Mouse (Mus musculus) midbrain, postnatal 0 days (tissue): ENCODE data around the gene Klf13. TPM values are rescaled to one million over a fixed set of nuclear protein-coding genes. Genes with fewer than 3 reads are reported as not detected.

Experiments
- ATAC-seq: fragments of 200-750 bp; cut with Nextera tagmentation; 2 replicates; pipeline ENCODE4 v1.8.0; 2017; ENCODE audit warnings: moderate number of reproducible peaks, mild to moderate bottlenecking, moderate TSS enrichment, moderate library complexity; ENCODE audit not compliant: low FRiP score
- DNase-seq: peaks from one replicate; pipeline ENCODE4 v3.0.0-alpha.2; 2015; ENCODE audit warnings: low spot score
- H3K27ac ChIP-seq: fragments of 300-500 bp; sonication (generic); 2 replicates; pipeline ENCODE4 v1.5.1; 2014; ENCODE audit warnings: low read depth, mild to moderate bottlenecking, low read length, mixed read lengths
- H3K27me3 ChIP-seq: fragments of 300-500 bp; sonication (generic); 2 replicates; pipeline ENCODE4 v1.6.1; 2014; ENCODE audit warnings: low read length, control low read depth, mixed read lengths; ENCODE audit not compliant: insufficient read depth
- H3K36me3 ChIP-seq: fragments of 300-500 bp; sonication (generic); 2 replicates; pipeline ENCODE4 v1.6.1; 2014; ENCODE audit warnings: low read length, control low read depth, mixed read lengths; ENCODE audit not compliant: insufficient read depth
- H3K4me1 ChIP-seq: fragments of 300-500 bp; sonication (generic); 2 replicates; pipeline ENCODE4 v1.6.1; 2014; ENCODE audit warnings: mild to moderate bottlenecking, control low read depth, antibody characterized with exemption, low read length, mixed read lengths; ENCODE audit not compliant: insufficient read depth
- H3K4me2 ChIP-seq: fragments of 300-500 bp; sonication (generic); 2 replicates; pipeline ENCODE4 v1.6.1; 2014; ENCODE audit warnings: low read depth, mild to moderate bottlenecking, low read length, mixed read lengths; ENCODE audit not compliant: poor library complexity, severe bottlenecking
- H3K4me3 ChIP-seq: fragments of 300-500 bp; sonication (generic); 2 replicates; pipeline ENCODE4 v1.5.1; 2014; ENCODE audit warnings: low read depth, mild to moderate bottlenecking, low read length, moderate library complexity
- H3K9ac ChIP-seq: fragments of 300-500 bp; sonication (generic); replicated peaks from 2 replicates; pipeline ENCODE4 v1.6.1; 2014; ENCODE audit warnings: mild to moderate bottlenecking, low read length, moderate library complexity, mixed read lengths; ENCODE audit not compliant: poor library complexity, severe bottlenecking
- H3K9me3 ChIP-seq: fragments of 300-500 bp; sonication (generic); 2 replicates; pipeline ENCODE4 v1.6.1; 2016; ENCODE audit warnings: low read length, control low read depth
- CTCF ChIP-seq: IDR thresholded peaks from 2 replicates; pipeline ENCODE4 v1.5.1; 2016; ENCODE audit warnings: antibody characterized with exemption, mild to moderate bottlenecking
- WGBS: fragments of 180-500 bp; shearing (Covaris S2); extraction: QIAGEN DNeasy Blood & Tissue Kit; methylation state at CpG from one replicate; pipeline ENCODE4 v1.1.7; 2014; 5-methylcytosine and 5-hydroxymethylcytosine counted together
- polyA plus RNA-seq: library from polyadenylated mRNA; unstranded; fragments of >200 nt; fragmentation: Nextera tagmentation; extraction: Ambion mirVana; gene quantifications from 2 replicates; pipeline ENCODE4 v1.2.1, GENCODE M21; 2015
- total RNA-seq: library from RNA; depleted of rRNA; stranded (reverse); fragments of >200 nt; gene quantifications from 2 replicates; pipeline ENCODE4 v1.2.3, GENCODE M21; 2014

The Klf13 gene
- total and polyA plus RNA-seq, 2 experiments from 2014 or later = 21.5 to 26.6 TPM

DNA sequence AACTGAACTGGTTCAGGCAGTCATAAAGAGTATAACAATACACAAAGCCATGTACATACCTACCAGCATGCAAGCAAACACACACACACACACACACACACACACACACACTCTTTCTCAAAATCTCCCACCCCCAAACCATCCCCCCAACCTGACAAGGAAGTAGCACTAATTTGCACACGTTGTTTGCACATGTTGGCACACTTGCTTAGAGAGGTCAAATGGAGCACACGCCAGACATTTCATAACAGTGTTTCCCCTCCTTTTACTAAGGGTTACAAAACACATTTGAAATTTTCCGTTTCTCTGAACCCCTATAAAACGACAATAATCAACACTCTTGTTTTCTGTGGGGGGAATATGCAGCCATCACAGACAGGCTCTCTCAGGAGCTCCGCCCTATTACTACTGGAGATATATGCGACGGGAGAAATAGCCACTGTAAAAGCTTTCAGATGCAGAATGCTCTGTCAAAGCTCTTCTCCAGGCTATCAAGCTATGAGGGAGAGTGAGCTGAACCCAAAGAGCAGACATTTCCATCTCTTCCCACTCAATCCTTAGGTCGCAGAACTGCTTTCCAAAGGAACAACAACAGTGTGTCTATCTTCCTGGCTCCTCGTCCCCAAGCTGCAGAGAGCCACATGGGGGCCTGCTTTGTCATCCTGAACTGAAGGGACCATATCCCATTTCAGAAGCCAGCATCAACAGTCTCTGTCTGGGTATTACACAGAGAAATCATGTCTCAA lies 34.9 kb downstream of the Klf13 start:
- no peak for TF ChIP-seq CTCF
- WGBS = 73% methylated on average over 9 of the region's 9 CpGs
- no peak overlapping the region for H3K27ac ChIP-seq

DNA sequence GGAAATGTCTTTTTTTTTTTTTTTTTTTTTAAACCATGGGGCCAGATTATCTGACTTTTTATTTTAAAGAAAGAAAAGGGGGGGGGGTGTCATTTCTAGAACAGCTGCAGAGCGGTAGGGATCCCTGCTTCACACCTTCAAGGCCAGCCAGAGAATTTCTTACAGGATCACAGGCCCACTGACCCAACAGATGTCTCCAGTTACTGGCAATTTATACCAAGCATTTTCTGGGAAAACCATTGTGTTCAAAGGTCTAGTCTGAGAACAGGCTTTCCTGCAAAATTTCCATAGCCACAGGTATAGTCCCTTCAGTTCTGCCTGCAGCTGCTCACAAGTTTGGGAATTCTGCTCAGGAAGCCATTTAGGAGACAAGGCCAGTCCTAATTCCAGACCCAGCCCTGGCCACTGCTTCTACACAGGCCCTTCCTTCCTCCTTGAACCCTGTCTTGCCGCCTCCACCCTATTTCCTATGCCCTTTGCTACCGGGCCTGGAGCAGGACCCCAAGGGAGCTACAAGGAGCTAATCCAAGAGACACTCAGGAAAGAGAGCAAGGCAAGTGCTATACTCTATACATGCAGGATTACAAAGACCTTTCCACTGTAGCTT lies 36.0 kb downstream of the Klf13 start:
- H3K36me3 ChIP-seq = no peaks in the 10 kb centered on the region
- no peaks in the 10 kb centered on the region for H3K9me3 ChIP-seq
- no peak overlapping the region for H3K27ac ChIP-seq
- no peaks in the 10 kb centered on the region for H3K27me3 ChIP-seq
- TF ChIP-seq CTCF = no peak
- ATAC-seq = no peak
- WGBS = 61% methylated on average over 3 of the region's 3 CpGs
- no peak overlapping the region for H3K9ac ChIP-seq
- peaks cover 4% of the 10 kb centered on the region; the same call in 1 of the 2 replicates for H3K4me1 ChIP-seq
- no peak for DNase-seq
- H3K4me3 ChIP-seq = no peak overlapping the region
- H3K4me2 ChIP-seq = no peak overlapping the region

More for the DNA sequence above, 34.9 kb downstream of the Klf13 start:
- no peaks in the 10 kb centered on the region for H3K27me3 ChIP-seq
- no peaks in the 10 kb centered on the region for H3K9me3 ChIP-seq
- H3K9ac ChIP-seq = no peak overlapping the region
- no peak for DNase-seq
- H3K4me2 ChIP-seq = no peak overlapping the region
- no peak for ATAC-seq
- H3K4me1 ChIP-seq = 0 out of 2 replicates have a peak, but pooled peaks cover 6% of the 10 kb centered on the region
- no peak overlapping the region for H3K4me3 ChIP-seq
- no peaks in the 10 kb centered on the region for H3K36me3 ChIP-seq

DNA sequence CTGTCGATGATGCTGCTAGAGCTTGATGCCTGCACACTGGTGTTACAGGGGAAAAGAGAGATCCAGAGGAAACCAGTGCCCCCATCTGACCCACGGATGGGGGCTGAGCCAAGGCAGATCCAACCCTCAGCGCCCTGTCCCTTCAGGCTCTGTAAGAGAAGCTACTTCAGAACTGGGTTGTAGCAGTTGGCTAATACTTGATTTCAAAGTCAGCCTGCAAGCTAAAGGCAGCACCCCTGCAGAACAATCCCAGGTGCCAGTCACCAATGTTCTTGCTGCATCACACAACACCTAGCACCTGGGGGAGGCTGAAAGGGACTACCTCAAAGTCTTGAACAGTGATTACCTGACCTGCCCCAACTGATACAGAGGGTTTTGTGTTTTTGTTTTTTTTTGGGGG lies 36.8 kb downstream of the Klf13 start:
- Histone ChIP-seq H3K9ac (no peak overlapping the region; the same call in 1 of the 2 replicates), H3K36me3 (no peaks in the 10 kb centered on the region), H3K4me2 (no peak overlapping the region), H3K27ac (no peak overlapping the region), H3K4me3 (no peak overlapping the region), H3K9me3 (no peaks in the 10 kb centered on the region), H3K4me1 (peaks cover 10% of the 10 kb centered on the region; the same call in 1 of the 2 replicates), H3K27me3 (no peaks in the 10 kb centered on the region)
- ATAC-seq = no peak
- DNase-seq = no peak
- TF ChIP-seq CTCF = no peak
- 62% methylated on average over 3 of the region's 3 CpGs for WGBS

DNA sequence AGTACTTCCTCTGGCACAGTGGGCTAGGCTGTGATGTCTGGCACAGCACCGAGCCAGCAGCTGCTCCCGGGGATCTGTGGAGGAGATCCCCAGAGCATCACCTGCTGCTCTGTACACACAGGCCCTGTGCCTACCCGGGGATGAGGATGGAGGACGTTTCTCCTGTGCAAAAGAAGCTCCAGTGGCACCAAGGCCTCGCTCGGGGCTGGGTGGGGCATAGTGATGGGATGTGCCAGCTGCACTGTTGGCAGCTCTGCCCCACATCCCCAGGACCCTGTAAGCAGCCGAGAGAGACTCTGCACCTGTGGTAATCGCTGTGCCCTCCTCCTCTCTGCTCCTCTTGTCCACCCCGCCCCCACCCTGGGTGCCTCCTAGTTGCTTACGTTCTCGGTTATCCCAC lies 37.4 kb downstream of the Klf13 start:
- Histone ChIP-seq H3K4me2 (no peak overlapping the region), H3K4me1 (peaks cover 12% of the 10 kb centered on the region; the same call in 1 of the 2 replicates), H3K27ac (no peak overlapping the region), H3K27me3 (no peaks in the 10 kb centered on the region), H3K36me3 (no peaks in the 10 kb centered on the region), H3K9me3 (no peaks in the 10 kb centered on the region), H3K4me3 (no peak overlapping the region), H3K9ac (no peak overlapping the region)
- no peak for TF ChIP-seq CTCF
- DNase-seq = no peak
- no peak for ATAC-seq
- WGBS = 49% methylated on average over 11 of the region's 11 CpGs

DNA sequence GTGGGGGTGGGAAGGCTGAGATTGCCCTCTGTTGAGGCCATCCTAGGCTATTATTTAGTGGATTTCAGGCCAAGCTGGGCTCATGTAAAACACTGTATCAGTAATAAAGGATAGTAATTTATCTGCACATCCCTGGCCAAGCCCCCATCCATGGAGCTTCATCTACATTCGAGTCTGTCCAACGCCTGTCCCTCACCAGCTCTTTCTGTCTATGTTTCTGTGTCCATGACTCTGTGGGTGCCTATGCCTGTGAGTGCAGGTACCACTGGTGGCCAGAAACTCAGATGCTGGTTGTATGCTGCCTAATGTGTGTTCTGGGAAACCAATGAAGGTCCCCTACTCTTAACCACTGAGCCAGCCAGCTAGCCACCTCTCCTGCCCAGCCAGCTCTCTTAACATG lies 38.3 kb downstream of the Klf13 start:
- WGBS = 90% methylated on average over 2 of the region's 2 CpGs
- no peak for TF ChIP-seq CTCF
- no peak overlapping the region for H3K4me2 ChIP-seq
- peaks cover 15% of the 10 kb centered on the region; the same call in 1 of the 2 replicates for H3K4me1 ChIP-seq
- H3K27ac ChIP-seq = no peak overlapping the region
- H3K4me3 ChIP-seq = no peak overlapping the region
- ATAC-seq (no peak), DNase-seq (no peak)
- no peak overlapping the region for H3K9ac ChIP-seq
- H3K9me3 ChIP-seq = no peaks in the 10 kb centered on the region
- no peaks in the 10 kb centered on the region for H3K36me3 ChIP-seq
- H3K27me3 ChIP-seq = no peaks in the 10 kb centered on the region

DNA sequence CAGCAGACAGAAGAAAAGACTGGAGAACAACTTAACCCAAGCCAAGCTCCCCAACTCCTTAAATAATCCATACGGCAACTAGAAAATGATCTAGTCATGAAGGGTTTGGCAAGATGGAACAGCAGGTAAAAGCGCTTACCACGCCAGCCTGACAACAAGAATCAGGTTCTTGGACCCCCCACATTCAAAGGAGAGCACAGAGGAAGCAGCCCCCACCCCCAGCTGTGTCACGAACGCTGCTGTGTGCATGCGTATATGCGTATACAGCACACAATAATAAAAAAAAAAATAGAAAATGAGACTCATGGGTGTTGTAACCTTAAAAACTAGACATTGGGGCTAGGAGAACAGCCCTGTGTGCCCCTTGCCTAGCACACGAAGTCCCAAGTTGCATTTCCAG lies 38.8 kb downstream of the Klf13 start:
- Histone ChIP-seq H3K36me3 (no peaks in the 10 kb centered on the region), H3K4me2 (no peak overlapping the region), H3K4me1 (peaks cover 15% of the 10 kb centered on the region; the same call in 1 of the 2 replicates), H3K4me3 (no peak overlapping the region), H3K9me3 (no peaks in the 10 kb centered on the region), H3K27ac (no peak overlapping the region), H3K9ac (no peak overlapping the region), H3K27me3 (no peaks in the 10 kb centered on the region)
- DNase-seq = no peak
- no peak for ATAC-seq
- 92% methylated on average over 8 of the region's 8 CpGs for WGBS
- no peak for TF ChIP-seq CTCF
